Mouse (Mus musculus): ENCODE data around the gene Birc5.
A peak's percentile ranks its signal among the peaks of the same experiment; 100 is the strongest.
"Not testable (repeated sequence)": the region's sequence is repeated elsewhere in the genome, so short reads cannot be mapped to it uniquely, and the experiment has no call there.

The Birc5 gene

GRCm38 (mm10) chr11:117848985-117849671 is at the start of gene Birc5:
Gene Birc5 (plus strand): TSS chr11:117849251.
- peak; percentile 98 for DNase-seq (ENCODE audit: inconsistent ontology term)

DNA sequence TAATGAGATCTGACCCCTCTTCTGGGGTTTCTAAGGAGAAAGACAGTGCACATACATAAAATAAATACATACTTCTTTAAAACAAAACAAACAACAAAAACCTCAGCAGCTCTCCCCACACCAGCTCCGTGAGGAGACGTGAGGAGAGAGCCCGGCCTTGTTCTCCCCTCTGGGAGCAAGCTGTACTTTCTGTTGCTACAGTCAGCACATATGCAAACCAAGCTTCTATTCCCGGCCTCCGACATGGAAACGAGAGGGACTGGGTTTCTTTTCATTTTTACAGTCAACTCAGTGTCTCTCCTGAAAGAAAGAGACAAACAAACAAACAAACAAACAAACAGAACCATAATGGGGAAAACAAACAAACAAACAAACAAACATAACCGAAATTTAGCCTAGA is 49.0 kb upstream of the Birc5 start:
- DNase-seq (ENCODE audit: inconsistent ontology term) = no peak

- no peak for DNase-seq (ENCODE audit: inconsistent ontology term)
These were observed 47.4 kb upstream of the Birc5 start for GRCm38 (mm10) chr11:117801650-117802049.

GRCm38 (mm10) chr11:117803166-117803688 is 45.8 kb upstream of the Birc5 start:
- DNase-seq (ENCODE audit: inconsistent ontology term) = no peak

DNA sequence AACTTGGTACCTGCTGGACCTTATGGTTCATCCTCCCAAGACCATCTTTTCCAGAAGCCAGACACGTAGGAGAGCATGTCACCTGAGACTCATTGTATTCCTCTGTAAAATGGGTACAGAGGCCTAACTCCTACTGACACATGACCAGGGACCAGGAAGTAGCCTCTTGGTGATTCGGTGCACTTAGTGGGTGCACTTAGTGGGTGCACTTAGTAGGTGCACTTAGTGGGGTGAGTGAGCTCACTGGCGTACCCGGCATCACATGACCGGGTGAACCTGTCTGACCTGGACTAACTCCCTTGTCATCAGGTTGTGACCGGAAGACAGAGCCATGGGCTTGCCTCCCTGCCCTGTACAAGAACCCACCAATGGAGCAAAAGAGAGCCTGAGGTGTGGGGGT is 42.3 kb upstream of the Birc5 start:
- no peak for DNase-seq (ENCODE audit: inconsistent ontology term)

DNA sequence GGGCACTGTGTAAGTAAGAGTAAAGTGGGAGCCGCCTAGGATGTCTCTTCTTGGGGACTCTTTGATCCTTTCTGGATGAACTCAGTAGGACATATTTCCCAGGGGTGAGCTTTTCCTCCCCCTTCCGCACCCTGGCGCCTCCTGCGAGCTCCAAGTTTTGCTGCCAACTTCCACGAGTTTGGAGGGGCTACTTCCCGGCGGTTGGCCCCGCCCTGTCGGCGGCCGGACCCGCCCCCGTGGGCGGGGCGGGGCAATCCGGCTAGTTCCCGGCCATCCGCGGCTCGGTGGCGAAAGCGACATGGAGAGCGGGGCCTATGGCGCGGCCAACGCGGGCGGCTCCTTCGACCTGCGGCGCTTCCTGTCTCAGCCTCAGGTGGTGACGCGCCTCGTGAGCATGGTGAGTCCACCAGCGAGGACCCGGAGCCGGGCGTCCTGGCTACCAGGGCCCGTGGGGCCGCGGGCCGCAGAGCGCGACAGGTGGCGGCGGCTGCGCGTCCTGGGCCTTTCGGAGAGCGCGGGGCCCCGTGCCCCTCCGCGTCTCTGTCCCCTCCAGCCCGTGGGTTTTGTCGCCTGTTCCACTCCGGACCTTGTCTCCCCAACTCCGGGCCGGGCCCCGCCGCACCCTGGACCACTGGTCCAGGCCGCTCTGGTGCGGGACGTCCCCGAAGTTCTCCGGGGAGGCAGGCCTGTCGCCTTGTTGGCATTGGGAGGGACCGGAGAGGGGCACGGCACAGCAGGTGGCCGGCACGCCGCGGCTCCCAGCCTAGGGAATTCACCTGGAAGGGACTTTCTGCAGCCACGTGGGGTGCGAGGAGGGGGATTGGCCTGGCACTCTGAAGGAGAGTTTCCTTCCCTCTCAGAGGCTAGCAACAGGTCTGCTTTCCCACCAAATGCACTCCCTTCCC is 39.4 kb upstream of the Birc5 start, which contains the start of the genes Gm20708 and Syngr2:
Gm20708 (plus strand) TSS at position 262 of the 905 bp plus-strand sequence.
Syngr2 (plus strand) TSS at position 262 of the 905 bp plus-strand sequence.
- peak; percentile 87 for DNase-seq (ENCODE audit: inconsistent ontology term)

DNA sequence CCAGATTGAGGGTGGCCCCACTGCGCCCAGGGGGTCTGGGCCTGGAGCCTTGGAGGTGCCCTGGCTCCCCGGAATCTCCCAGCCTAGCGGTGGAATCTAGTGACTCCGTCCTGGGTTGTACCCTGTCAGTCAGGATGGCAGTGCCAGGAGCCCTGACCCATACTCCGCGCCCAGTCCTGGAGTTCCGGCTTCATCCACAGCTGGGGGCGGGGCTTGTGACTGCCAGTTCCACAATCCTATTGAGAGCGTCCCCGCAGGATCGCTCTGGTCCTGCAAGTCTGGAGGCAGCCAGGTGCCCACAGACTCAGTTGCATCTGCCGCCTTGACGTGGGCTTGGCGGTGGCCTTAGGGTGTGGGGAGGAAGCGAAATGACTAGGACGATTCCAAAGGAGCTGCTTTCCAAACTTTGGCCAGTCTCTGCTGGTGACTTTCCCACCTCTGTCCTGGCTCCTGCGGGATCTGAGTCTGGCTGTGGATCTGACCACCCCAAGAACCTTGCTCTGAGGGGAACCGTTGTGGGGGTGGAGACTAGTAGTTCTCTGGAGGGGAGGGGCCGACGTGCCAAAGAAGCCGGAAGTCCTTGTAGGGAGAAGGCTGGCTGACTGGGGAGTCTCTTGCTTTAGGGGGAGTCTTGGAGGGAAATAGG is 38.5 kb upstream of the Birc5 start:
- DNase-seq (ENCODE audit: inconsistent ontology term) = peak; percentile 93

DNA sequence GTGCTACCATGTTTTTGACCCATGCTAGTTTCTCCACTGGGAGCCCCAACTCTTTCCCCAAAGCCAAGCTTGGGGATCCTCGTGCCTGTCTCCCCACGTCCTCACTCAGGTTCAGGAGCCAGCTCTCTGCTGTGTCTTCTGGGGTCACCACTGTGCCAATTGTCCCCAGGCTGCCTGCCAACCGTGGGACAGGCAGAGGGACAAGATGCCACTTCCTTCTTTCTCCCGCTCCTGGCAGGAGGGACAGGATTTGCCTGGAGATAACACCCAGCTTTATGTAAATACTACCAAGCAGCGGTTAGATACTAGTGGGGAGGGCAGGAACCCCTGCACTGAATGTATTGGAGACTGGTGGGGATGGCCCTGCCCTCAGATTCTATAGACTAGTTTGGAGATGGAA is 35.2 kb upstream of the Birc5 start:
- no peak for DNase-seq (ENCODE audit: inconsistent ontology term)

DNA sequence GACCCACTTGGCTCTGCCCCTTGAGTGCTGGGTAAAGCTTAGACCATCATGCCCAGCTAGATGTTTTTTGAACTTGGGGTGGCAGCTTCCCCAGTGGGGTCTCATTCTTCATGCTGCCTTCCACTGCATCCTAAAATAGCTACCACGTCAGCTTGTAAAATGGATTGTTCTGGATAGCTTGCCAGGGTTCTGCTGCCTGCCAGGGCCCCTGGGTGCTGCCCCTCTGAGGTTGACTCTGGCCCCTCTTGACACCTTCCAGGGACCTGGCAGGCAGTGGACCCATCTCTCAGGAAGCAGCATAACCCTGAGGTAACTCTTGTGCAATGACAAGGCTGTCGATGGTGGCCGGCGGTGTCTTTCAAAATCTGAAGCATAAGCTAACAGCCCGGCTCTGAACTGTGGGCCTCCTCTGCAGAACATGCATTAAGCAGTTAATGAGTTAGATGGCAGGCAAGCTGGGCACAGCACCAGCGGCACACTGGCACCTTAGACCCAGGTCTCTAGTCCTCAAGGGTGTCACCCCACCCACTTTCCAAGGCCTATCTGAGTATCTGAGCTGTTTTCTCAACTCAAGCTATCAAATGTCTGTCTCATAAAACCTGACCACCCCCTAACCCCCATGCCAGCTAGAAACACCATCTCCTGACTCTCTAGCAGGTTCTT is 34.2 kb upstream of the Birc5 start:
- DNase-seq (ENCODE audit: inconsistent ontology term) = no peak

DNA sequence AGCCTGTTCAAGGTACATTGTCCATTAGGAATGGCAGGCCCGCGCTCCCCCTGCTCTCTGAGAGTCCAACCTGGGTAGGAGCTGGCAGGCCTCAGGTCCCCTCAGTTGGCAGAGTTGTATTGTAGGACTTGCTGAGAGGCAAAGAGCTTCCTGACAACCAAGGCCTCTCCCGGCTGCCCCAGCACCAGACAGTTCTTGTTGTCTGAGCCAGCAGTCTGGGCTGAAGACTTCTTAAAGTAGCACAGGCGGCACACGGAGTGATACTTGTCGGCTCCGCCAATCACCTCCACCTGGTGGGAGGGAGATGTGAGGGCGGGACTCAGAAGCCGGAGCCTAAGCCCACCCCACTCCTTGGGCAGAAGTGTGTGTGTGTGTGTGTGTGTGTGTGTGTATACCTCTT is 33.2 kb upstream of the Birc5 start:
- not testable (repeated sequence) for DNase-seq (ENCODE audit: inconsistent ontology term)

GRCm38 (mm10) chr11:117816389-117816996 is 32.6 kb upstream of the Birc5 start:
- no peak for DNase-seq (ENCODE audit: inconsistent ontology term)

GRCm38 (mm10) chr11:117819095-117819494 is 30.0 kb upstream of the Birc5 start:
- DNase-seq (ENCODE audit: inconsistent ontology term) = peak; percentile 29

DNA sequence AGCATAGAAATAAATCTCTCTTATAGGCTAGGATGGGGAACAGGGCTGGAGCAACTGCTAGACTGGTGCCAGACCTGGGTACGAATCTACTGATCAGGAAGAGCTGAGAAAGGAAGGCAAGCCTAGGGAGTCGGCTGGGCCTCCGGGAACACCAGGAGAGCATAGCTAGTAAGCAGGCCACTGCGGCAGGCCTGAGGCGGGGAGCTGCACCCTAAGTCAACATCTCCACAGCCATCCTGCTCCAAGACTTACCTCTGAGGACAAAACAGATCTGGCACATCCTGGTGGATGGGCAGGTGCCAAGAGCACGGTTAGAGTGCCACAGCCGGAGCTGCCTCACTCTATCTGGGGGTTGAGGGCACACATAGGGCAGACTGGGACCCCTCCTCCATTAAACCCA is 28.9 kb upstream of the Birc5 start:
- DNase-seq (ENCODE audit: inconsistent ontology term) = no peak

DNA sequence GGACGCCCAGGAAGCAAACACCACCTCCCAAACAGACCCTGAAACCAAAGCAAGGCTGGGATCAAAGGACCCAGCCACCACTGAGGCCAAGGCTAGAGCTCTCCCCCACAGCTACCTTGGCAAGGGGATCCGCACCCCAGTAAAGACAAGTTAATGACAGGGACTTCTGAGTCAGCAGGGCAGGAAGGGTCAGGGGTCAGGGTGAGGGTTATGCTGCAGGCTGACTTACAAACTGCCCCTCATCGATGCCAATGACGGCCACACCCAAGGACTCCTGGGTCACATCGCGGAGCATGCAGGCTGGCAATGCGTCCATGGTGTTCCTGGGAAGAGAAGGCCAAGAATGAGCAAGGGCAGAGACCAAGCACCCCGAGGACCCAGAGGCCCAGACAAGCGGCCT is 27.2 kb upstream of the Birc5 start:
- DNase-seq (ENCODE audit: inconsistent ontology term) = no peak

- DNase-seq (ENCODE audit: inconsistent ontology term) = peak; percentile 70
These were observed 26.3 kb upstream of the Birc5 start for GRCm38 (mm10) chr11:117822728-117823241.

GRCm38 (mm10) chr11:117823411-117823810 is 25.6 kb upstream of the Birc5 start:
- DNase-seq (ENCODE audit: inconsistent ontology term) = no peak

DNA sequence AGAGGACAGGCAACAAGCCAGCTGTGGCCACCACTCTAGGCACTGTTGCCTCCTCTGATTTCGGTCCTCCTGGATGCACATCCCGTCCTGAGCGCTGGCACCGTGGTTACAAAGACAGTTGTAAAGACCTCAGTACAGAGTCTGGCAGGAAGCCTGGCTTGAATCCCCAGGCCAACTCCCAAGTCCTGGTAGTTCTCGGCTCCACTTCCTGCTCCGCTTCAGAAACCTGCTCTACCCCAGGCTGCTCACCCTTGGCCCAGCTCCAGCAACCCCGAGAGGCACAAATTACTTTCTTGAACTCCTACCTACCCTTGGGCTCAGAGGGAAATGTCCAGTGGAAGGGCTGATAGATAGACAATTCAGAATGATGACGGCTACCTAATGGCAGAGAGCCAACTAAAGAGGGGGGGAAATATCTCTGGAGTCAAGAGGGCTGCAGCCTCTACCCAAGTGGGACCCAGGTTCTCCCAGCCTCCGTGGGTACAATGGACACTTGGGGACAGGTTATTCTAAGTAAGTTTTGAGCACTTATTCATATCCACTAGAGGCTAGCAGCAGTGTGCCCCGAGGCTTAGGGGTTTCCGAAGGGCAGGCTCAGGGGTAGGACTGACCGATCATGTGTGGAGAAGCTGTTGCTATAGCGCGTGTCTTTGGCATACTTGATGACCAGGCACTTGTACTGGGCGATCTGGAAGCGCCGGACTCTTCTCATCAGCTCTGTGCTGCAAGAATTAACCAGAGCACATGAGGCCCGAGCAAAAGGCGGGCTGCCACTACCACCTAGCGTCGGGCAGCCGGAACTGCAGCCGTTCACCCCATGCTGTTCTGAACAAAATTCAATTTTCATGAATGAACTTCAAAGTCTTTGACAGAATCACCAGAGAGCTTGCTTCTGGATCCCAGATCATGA is 24.7 kb upstream of the Birc5 start:
- peak; percentile 88 for DNase-seq (ENCODE audit: inconsistent ontology term)

GRCm38 (mm10) chr11:117825333-117826101 is 23.5 kb upstream of the Birc5 start, which contains the start of the genes Afmid and Tk1:
Gene Afmid (plus strand): TSS chr11:117825924.
Gene Tk1 (minus strand): TSS chr11:117826092.
- peak; percentile 83 for DNase-seq (ENCODE audit: inconsistent ontology term)

DNA sequence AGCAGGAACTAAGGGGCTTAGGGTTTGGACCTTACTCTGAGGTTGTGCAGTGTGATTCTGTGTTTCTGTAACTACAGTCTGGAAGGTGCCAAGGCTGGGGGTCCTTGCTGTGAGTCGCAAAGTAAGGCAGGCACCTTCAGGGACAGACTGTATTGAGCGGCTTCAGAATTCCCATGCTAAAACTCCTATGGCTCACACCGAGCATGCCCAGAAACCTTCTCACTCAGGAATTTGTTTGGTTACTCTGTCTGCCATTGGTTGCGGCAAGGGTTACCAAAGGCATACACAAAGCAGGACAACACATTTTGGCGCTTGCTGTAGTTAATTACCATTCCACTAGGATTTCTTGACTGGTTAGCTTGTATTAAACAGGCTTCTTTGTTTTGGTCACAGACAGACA is 22.9 kb upstream of the Birc5 start:
- peak; percentile 75 for DNase-seq (ENCODE audit: inconsistent ontology term)

All from Muller cell, postnatal 12 days (primary cell).